Mouse (Mus musculus) CH12.LX (cell line): ENCODE measurements at regions not wholly inside any gene's neighbourhood (a gene's known extent, or its start where the extent isn't known, plus 50 kb on each side); places are given as distances from the start of the nearest gene placed in this dataset.

Experiments
- DNase-seq: peaks from one replicate; pipeline ENCODE4 v3.0.0-alpha.2; 2013; ENCODE audit errors: extremely low read depth
- H3K27ac ChIP-seq: 2 replicates; pipeline ENCODE4 v1.5.1; 2012; ENCODE audit warnings: low read depth, mild to moderate bottlenecking, control low read depth, moderate library complexity; ENCODE audit not compliant: insufficient read depth
- H3K27me3 ChIP-seq: replicated peaks from 2 replicates; pipeline ENCODE3; 2012; ENCODE audit warnings: inconsistent platforms
- H3K36me3 ChIP-seq, 2 experiments: replicated peaks in 1 of 2; 2 replicates each; pipeline versions ENCODE3 to v1.6.1; 2012; ENCODE audit warnings: inconsistent platforms in 1 of 2, low read length in 1 of 2, mild to moderate bottlenecking in 1 of 2, mixed read lengths in 1 of 2, moderate library complexity in 1 of 2; ENCODE audit not compliant: control insufficient read depth in 1 of 2, insufficient read depth in 1 of 2
- H3K4me1 ChIP-seq, 2 experiments: 2 replicates each; pipeline ENCODE4 v1.6.1; 2012; ENCODE audit warnings: inconsistent platforms in 1 of 2, moderate library complexity in 1 of 2; ENCODE audit not compliant: insufficient read depth in 2 of 2, control insufficient read depth in 1 of 2
- H3K4me2 ChIP-seq: 2 replicates; pipeline ENCODE4 v1.6.1; 2012; ENCODE audit warnings: low read depth, mild to moderate bottlenecking, control low read depth; ENCODE audit not compliant: poor library complexity, insufficient read depth, severe bottlenecking
- H3K4me3 ChIP-seq, 3 experiments: fragments of 150-350 bp in 1 of 3; sonication (generic) in 1 of 3; replicated peaks in 1 of 3; 2 replicates each; pipeline versions ENCODE3 to v1.5.1; 2011 to 2012; ENCODE audit warnings: low read depth in 2 of 3, low read length in 2 of 3, mild to moderate bottlenecking in 2 of 3, moderate library complexity in 2 of 3, control low read depth in 1 of 3, improper control_type of control experiment in 1 of 3, inconsistent platforms in 1 of 3, mixed read lengths in 1 of 3; ENCODE audit not compliant: poor library complexity in 1 of 3
- H3K79me2 ChIP-seq: replicated peaks from 2 replicates; pipeline ENCODE4 v1.6.1; 2012; ENCODE audit warnings: mild to moderate bottlenecking, moderate library complexity; ENCODE audit not compliant: control insufficient read depth, poor library complexity, insufficient read depth, severe bottlenecking; ENCODE audit errors: extremely low read depth
- H3K9ac ChIP-seq: 2 replicates; pipeline ENCODE4 v1.6.1; 2012; ENCODE audit warnings: low read depth, mild to moderate bottlenecking, control low read depth, moderate library complexity; ENCODE audit not compliant: insufficient read depth
- H3K9me3 ChIP-seq: replicated peaks from 2 replicates; pipeline ENCODE3; 2012; ENCODE audit warnings: low read length, inconsistent platforms, mixed read lengths
- BHLHE40 ChIP-seq: IDR thresholded peaks from 2 replicates; pipeline ENCODE4 v1.6.1; 2011; ENCODE audit warnings: mild to moderate bottlenecking, low read depth, low read length, improper control_type of control experiment
- CHD2 ChIP-seq: IDR thresholded peaks from 2 replicates; pipeline ENCODE4 v1.6.1; 2011; ENCODE audit warnings: low read length, improper control_type of control experiment
- ELF1 ChIP-seq: IDR thresholded peaks from 2 replicates; pipeline ENCODE4 v1.6.1; 2014; ENCODE audit warnings: low read depth, mild to moderate bottlenecking, inconsistent platforms, low read length, improper control_type of control experiment
- EP300 ChIP-seq: IDR thresholded peaks from 2 replicates; pipeline ENCODE4 v1.6.1; 2011; ENCODE audit warnings: low read length, improper control_type of control experiment
- ETS1 ChIP-seq: conservative IDR thresholded peaks from 2 replicates; pipeline ENCODE4 v1.6.1; 2012; ENCODE audit warnings: low read depth, mild to moderate bottlenecking, inconsistent platforms, low read length, improper control_type of control experiment, moderate library complexity
- GABPA ChIP-seq: IDR thresholded peaks from 2 replicates; pipeline ENCODE4 v1.6.1; 2012; ENCODE audit warnings: low read depth, low read length, improper control_type of control experiment, inconsistent platforms; ENCODE audit not compliant: insufficient replicate concordance
- HCFC1 ChIP-seq: IDR thresholded peaks from 2 replicates; pipeline ENCODE4 v1.6.1; 2012; ENCODE audit warnings: low read depth, mild to moderate bottlenecking, inconsistent platforms, low read length, improper control_type of control experiment
- IRF4 ChIP-seq: IDR thresholded peaks from 2 replicates; pipeline ENCODE4 v1.6.1; 2014; ENCODE audit warnings: low read depth, mild to moderate bottlenecking, inconsistent platforms, low read length, improper control_type of control experiment
- JUN ChIP-seq: IDR thresholded peaks from 2 replicates; pipeline ENCODE4 v1.6.1; 2011; ENCODE audit warnings: low read depth, mild to moderate bottlenecking, low read length, improper control_type of control experiment, moderate library complexity; ENCODE audit not compliant: insufficient read depth
- KAT2A ChIP-seq: IDR thresholded peaks from 2 replicates; pipeline ENCODE4 v1.6.1; 2012; ENCODE audit warnings: low read length, improper control_type of control experiment, inconsistent platforms; ENCODE audit not compliant: insufficient replicate concordance
- MAFK ChIP-seq: IDR thresholded peaks from 2 replicates; pipeline ENCODE4 v1.6.1; 2011; ENCODE audit warnings: low read length, improper control_type of control experiment; ENCODE audit not compliant: insufficient replicate concordance
- MAZ ChIP-seq: IDR thresholded peaks from 2 replicates; pipeline ENCODE4 v1.6.1; 2012; ENCODE audit warnings: low read depth, mild to moderate bottlenecking, inconsistent platforms, low read length, improper control_type of control experiment, moderate library complexity
- MEF2A ChIP-seq: IDR thresholded peaks from 2 replicates; pipeline ENCODE4 v1.6.1; 2014; ENCODE audit warnings: low read depth, mild to moderate bottlenecking, inconsistent platforms, low read length, improper control_type of control experiment, borderline replicate concordance
- MXI1 ChIP-seq: IDR thresholded peaks from 2 replicates; pipeline ENCODE4 v1.6.1; 2011; ENCODE audit warnings: mild to moderate bottlenecking, low read depth, low read length, improper control_type of control experiment
- MYC ChIP-seq: IDR thresholded peaks from 2 replicates; pipeline ENCODE4 v1.6.1; 2011; ENCODE audit warnings: low read depth, mild to moderate bottlenecking, improper control_type of control experiment, low read length
- NELFE ChIP-seq: IDR thresholded peaks from 2 replicates; pipeline ENCODE4 v1.6.1; 2011; ENCODE audit warnings: low read depth, low read length, improper control_type of control experiment
- PAX5 ChIP-seq: IDR thresholded peaks from 2 replicates; pipeline ENCODE4 v1.6.1; 2012; ENCODE audit warnings: low read length, inconsistent platforms, mixed read lengths
- POLR2A ChIP-seq: IDR thresholded peaks from 2 replicates; pipeline ENCODE4 v1.6.1; 2011; ENCODE audit warnings: low read depth, mild to moderate bottlenecking, improper control_type of control experiment, low read length
- POLR2AphosphoS2 ChIP-seq: IDR thresholded peaks from 2 replicates; pipeline ENCODE4 v1.6.1; 2011; ENCODE audit warnings: low read depth, low read length, improper control_type of control experiment
- SMC3 ChIP-seq: IDR thresholded peaks from 2 replicates; pipeline ENCODE4 v1.6.1; 2011; ENCODE audit warnings: low read depth, low read length, improper control_type of control experiment
- TBP ChIP-seq: conservative IDR thresholded peaks from 2 replicates; pipeline ENCODE4 v1.6.1; 2011; ENCODE audit warnings: low read depth, low read length, improper control_type of control experiment
- UBTF ChIP-seq: IDR thresholded peaks from 2 replicates; pipeline ENCODE4 v1.6.1; 2012; ENCODE audit warnings: low read depth, mild to moderate bottlenecking, inconsistent platforms, low read length, improper control_type of control experiment, moderate library complexity
- ZC3H11A ChIP-seq: IDR thresholded peaks from 2 replicates; pipeline ENCODE4 v1.6.1; 2012; ENCODE audit warnings: low read depth, mild to moderate bottlenecking, inconsistent platforms, low read length, improper control_type of control experiment
- dilution Hi-C: fragments of 300-500 bp; cut with MboI; formaldehyde crosslinking; loops from 2 replicates; pipeline ENCODE4 v1.14.3; 2020; ENCODE audit warnings: low sequenced_read_pairs; ENCODE audit not compliant: extremely low pct_unique_long_range_greater_than_20kb, extremely low pct_ligation_motif_present
- in situ Hi-C: fragments of 300-500 bp; cut with MboI; formaldehyde crosslinking; loops from 3 replicates; pipeline ENCODE4 v1.14.3; 2019; ENCODE audit warnings: low sequenced_read_pairs, low pct_ligation_motif_present, low pct_unique_long_range_greater_than_20kb, mixed read lengths

GRCm38 (mm10) chr16:71717207-71717606 lies 590.9 kb upstream of the Robo1 start:
- no peak for DNase-seq
- no peak overlapping the region for H3K27ac ChIP-seq
- no peaks in the 10 kb centered on the region for H3K27me3 ChIP-seq
- TF ChIP-seq MEF2A (no peak), MAZ (no peak), JUN (no peak), MXI1 (no peak), UBTF (no peak), MAFK (no peak)
- TF ChIP-seq, all 38 proteins: peak for 0
- Histone ChIP-seq H3K4me1 (no peaks in the 10 kb centered on the region), H3K9me3 (peaks cover 23% of the 10 kb centered on the region), H3K9ac (no peak overlapping the region), H3K4me3 (no peak overlapping the region), H3K79me2 (no peaks in the 10 kb centered on the region), H3K36me3 (no peaks in the 10 kb centered on the region), H3K4me2 (no peak overlapping the region)
- in situ Hi-C loops (no loop called here), dilution Hi-C loops (no loop called here)

GRCm38 (mm10) chr16:71724898-71725297 lies 583.2 kb upstream of the Robo1 start:
- Histone ChIP-seq H3K9ac (no peak overlapping the region), H3K27me3 (no peaks in the 10 kb centered on the region), H3K4me2 (no peak overlapping the region), H3K9me3 (peaks cover 37% of the 10 kb centered on the region), H3K4me1 (no peaks in the 10 kb centered on the region), H3K4me3 (no peak overlapping the region), H3K27ac (no peak overlapping the region), H3K36me3 (no peaks in the 10 kb centered on the region), H3K79me2 (no peaks in the 10 kb centered on the region)
- TF ChIP-seq ETS1: no peak
- no peak for TF ChIP-seq ELF1
- no peak for TF ChIP-seq HCFC1
- no peak for TF ChIP-seq SMC3
- no peak for DNase-seq
- in situ Hi-C loops (no loop called here), dilution Hi-C loops (no loop called here)

GRCm38 (mm10) chr16:71737941-71738340 lies 570.2 kb upstream of the Robo1 start:
- Histone ChIP-seq H3K4me3 (no peak overlapping the region), H3K4me1 (no peaks in the 10 kb centered on the region), H3K4me2 (no peak overlapping the region), H3K9me3 (peaks cover 44% of the 10 kb centered on the region), H3K27me3 (no peaks in the 10 kb centered on the region), H3K79me2 (no peaks in the 10 kb centered on the region), H3K27ac (no peak overlapping the region), H3K9ac (no peak overlapping the region), H3K36me3 (no peaks in the 10 kb centered on the region)
- in situ Hi-C loops: no loop called here
- dilution Hi-C loops: no loop called here
- no peak for TF ChIP-seq POLR2A
- TF ChIP-seq GABPA: no peak
- TF ChIP-seq ZC3H11A: no peak
- TF ChIP-seq ETS1: no peak
- TF ChIP-seq MAZ: no peak
- TF ChIP-seq MEF2A: no peak
- no peak for TF ChIP-seq SMC3
- TF ChIP-seq ELF1: no peak
- TF ChIP-seq MYC: no peak
- TF ChIP-seq CHD2: no peak
- no peak for TF ChIP-seq EP300
- TF ChIP-seq PAX5: no peak
- TF ChIP-seq NELFE: no peak
- TF ChIP-seq KAT2A: no peak
- TF ChIP-seq BHLHE40: no peak
- TF ChIP-seq TBP: no peak
- TF ChIP-seq POLR2AphosphoS2: no peak
- no peak for TF ChIP-seq IRF4
- DNase-seq: no peak
